Mouse (Mus musculus): ENCODE measurements around the gene Mbd4.
"Not testable (repeated sequence)": the region's sequence is repeated elsewhere in the genome, so short reads cannot be mapped to it uniquely, and the experiment has no call there.

The Mbd4 gene

GRCm38 (mm10) chr6:115853091-115853813 is at the start of gene Mbd4, which contains the start of gene Ift122:
TSS of gene Mbd4 (minus strand) at chr6:115853371.
TSS of gene Ift122 (plus strand) at chr6:115853470.
- DNase-seq (ENCODE audit: low read depth, low spot score): peak; percentile 100

GRCm38 (mm10) chr6:115902545-115902944 is 49.4 kb upstream of the Mbd4 start:
- DNase-seq (ENCODE audit: low read depth, low spot score): no peak

- DNase-seq (ENCODE audit: low read depth, low spot score): no peak
Measured at GRCm38 (mm10) chr6:115901489-115901931, 48.3 kb upstream of the Mbd4 start.

DNA sequence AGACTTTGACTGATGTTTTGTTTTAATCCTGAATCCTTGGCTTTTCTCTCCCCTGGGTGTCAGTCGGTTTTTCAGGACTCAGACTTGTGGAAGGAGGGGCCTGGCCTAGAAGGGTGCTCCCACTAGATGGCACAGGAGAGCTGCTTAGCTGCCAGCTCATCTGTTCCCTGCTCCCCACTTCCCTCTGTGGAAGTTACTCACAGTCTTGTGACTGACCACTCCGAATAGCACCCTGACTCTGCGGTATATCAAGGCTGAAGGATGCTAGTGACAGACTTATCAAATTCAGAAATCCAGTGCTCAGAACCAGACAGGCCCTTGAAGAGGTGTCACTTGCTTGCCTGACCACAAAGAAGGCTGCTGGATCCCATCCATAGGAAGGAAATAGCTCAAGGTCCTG is 47.9 kb upstream of the Mbd4 start:
- DNase-seq (ENCODE audit: low read depth, low spot score): no peak

GRCm38 (mm10) chr6:115897926-115898520 is 44.9 kb upstream of the Mbd4 start:
- no peak for DNase-seq (ENCODE audit: low read depth, low spot score)

- DNase-seq (ENCODE audit: low read depth, low spot score): no peak
Measured at GRCm38 (mm10) chr6:115897117-115897516, 43.9 kb upstream of the Mbd4 start.

DNA sequence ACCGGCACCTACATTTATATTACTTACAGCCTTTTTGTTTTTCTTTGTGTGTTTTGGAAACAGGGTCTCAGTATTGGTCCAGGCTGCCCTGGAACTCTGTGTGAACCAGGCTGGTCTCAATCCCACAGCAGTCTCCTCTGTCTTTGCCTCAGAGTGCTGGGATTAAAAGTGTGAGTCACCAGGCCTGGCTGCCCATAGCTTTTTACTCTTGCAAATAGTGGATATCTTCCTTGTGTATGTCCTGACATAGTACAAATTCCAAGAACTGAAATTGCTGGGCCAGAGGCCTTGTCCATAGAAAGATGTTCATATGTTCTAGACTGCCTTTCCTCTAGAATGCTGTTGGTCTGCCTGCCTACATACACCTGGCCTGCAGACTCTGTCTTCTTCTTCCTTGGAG is 43.2 kb upstream of the Mbd4 start:
- no peak for DNase-seq (ENCODE audit: low read depth, low spot score)

GRCm38 (mm10) chr6:115892363-115892762 is 39.2 kb upstream of the Mbd4 start:
- DNase-seq (ENCODE audit: low read depth, low spot score): no peak

DNA sequence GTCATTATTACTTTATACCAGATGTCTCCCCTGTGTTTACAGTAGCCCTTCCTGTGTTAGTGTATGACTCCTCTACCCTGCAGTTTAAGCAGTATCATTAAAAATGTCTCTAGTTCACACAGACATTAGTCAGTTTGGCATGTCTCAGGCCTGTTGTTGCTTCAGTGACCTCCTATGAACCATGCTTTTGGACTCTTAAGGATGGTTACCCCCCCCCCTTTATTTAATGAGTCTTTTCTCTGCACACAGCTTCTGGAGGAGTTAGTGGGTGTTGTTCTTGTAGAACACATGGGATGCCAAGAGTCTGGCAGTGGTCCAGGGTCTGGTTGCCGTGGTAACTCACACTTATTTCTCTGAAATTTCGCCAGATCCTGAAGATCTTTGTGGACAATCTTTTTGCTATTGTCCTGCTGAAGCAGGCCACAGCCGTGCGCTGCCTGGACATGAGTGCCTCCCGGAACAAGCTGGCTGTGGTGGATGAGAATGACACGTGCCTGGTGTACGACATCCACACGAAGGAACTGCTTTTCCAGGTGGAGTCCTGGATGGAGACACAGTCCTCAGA is 38.4 kb upstream of the Mbd4 start:
- DNase-seq (ENCODE audit: low read depth, low spot score): no peak

DNA sequence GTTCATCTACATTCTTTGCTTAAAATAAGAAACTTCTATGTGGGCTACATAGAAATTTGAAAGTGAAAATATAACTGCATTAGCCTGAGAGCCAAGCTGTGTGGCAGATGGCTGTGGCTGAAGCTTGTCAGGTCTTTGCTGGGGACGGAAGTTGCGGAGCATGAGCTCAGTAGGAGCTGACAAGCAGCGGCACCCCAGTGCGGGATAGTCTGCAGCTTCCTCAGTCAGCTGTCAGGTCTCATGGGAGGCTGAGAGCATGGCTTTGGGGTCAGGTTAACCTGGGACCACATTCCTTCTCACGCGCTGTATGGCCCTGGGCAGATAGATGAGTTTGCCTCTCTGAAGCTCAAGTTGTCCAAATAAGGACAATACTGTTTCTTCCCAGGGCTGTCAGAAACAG is 37.9 kb upstream of the Mbd4 start:
- DNase-seq (ENCODE audit: low read depth, low spot score): no peak

DNA sequence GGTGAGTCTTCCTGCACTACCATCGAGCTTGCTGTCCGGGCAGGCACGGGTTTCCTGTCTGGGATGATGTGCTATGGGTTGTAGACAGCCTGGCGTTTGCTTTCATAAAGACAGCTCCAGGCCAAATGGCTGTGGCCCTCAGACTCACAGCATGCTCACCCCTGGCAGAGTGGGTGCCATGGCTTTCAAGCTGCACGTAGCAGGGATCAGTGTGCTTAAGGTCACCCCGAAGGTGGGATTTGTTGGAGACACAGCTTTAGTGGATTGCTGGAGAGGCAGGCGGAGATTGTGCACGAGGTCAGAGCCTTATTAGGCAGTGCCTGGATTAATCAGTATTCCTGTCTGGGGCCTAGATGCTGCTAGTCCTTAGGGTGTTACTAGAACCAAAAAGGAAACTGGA is 37.4 kb upstream of the Mbd4 start:
- DNase-seq (ENCODE audit: low read depth, low spot score): no peak

DNA sequence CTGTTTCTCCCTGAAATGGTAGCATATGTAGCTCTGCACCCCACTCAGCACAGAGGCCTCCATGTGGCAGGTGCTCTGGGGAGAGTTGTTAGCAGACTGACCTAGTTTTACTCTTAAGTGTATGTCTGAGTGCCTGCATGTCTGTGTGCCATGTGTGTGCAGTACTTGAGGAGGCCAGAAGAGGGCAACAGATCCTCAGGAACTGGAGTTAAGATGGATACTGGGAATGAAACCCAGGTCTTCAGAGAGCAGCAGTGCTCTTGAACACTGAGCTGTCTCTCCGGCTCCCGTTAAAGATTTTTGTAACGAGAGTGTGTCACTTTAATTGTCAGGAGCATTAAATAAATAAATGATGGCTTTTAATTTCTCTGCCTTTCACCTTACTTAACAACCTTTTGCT is 35.1 kb upstream of the Mbd4 start:
- DNase-seq (ENCODE audit: low read depth, low spot score): no peak

DNA sequence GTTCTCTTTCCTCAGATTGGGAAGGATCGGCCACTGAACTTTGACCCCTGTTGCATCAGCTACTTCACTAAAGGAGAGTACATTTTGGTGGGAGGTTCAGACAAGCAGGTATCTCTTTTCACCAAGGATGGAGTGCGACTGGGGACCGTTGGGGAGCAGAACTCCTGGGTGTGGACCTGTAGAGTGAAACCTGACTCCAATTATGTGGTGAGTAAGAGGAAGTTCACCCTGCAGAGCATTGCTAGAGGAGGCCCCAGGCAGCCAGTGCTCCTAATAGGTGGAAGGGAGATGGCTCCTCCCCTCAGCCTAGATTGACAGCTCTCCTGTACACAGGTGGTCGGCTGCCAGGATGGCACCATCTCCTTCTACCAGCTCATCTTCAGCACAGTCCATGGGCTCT is 33.7 kb upstream of the Mbd4 start:
- no peak for DNase-seq (ENCODE audit: low read depth, low spot score)

- DNase-seq (ENCODE audit: low read depth, low spot score): no peak
Measured at GRCm38 (mm10) chr6:115884018-115884417, 30.8 kb upstream of the Mbd4 start.

DNA sequence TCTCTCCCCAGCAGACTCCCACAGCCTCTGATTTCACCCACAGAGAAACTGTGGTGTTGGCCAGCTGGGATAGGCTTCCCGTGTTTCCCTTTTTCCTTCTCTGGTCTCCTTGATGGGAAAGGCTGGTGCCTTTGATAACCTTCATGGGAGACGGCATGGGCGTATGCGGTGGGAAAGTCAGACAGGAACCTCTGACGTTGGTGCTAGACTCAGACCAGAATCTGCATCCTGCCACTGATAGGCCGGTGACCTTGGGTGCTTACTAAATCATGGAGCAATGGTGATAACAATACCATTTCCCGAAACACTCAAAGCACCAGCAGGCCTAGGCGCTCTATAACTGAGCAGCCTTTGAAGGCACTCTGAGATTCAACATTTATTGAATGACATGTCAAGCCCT is 27.6 kb upstream of the Mbd4 start:
- DNase-seq (ENCODE audit: low read depth, low spot score): no peak

GRCm38 (mm10) chr6:115879736-115880135 is 26.6 kb upstream of the Mbd4 start:
- DNase-seq (ENCODE audit: low read depth, low spot score): no peak

GRCm38 (mm10) chr6:115878694-115879093 is 25.5 kb upstream of the Mbd4 start:
- no peak for DNase-seq (ENCODE audit: low read depth, low spot score)

DNA sequence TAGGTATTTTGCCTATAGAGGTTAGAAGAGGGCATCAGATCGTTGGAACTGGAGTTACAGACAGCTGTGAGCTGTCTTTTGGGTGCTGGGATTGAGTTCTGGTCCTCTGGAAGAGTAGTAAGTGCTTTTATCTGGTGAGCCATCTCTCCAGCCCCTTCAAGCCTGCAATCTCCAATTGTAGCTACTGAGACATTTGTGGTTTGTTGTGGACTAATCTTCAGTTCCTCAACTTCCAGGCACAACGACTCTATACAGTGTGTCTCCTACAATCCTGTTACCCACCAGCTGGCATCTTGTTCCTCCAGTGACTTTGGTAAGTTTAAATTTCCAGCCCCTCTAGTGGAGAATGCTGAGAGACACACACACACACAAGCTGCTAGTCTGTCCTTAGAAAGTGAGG is 24.1 kb upstream of the Mbd4 start:
- DNase-seq (ENCODE audit: low read depth, low spot score): no peak

DNA sequence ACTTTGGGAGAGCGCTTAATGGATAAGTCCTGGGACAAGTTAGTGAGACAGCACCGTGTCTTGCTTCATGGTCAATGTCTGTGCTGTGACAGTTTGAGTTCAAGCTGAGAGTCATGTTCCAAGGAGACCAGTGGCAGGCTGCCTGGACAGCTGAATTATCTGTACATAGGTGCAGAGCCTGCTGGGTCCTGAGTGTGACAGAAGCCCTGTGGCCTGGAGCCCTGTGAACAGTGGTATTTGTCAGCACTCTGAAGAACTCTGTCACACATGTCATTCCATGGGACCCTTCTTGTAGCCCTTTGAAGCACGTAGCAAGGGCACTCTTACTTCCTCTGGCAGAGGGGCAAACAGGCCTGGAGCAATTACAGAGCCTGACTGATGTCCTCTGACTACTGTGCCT is 18.1 kb upstream of the Mbd4 start:
- not testable (repeated sequence) for DNase-seq (ENCODE audit: low read depth, low spot score)

GRCm38 (mm10) chr6:115867157-115867556 is 14.0 kb upstream of the Mbd4 start:
- DNase-seq (ENCODE audit: low read depth, low spot score): not testable (repeated sequence)

- DNase-seq (ENCODE audit: low read depth, low spot score): no peak
Measured at GRCm38 (mm10) chr6:115865246-115865645, 12.1 kb upstream of the Mbd4 start.

DNA sequence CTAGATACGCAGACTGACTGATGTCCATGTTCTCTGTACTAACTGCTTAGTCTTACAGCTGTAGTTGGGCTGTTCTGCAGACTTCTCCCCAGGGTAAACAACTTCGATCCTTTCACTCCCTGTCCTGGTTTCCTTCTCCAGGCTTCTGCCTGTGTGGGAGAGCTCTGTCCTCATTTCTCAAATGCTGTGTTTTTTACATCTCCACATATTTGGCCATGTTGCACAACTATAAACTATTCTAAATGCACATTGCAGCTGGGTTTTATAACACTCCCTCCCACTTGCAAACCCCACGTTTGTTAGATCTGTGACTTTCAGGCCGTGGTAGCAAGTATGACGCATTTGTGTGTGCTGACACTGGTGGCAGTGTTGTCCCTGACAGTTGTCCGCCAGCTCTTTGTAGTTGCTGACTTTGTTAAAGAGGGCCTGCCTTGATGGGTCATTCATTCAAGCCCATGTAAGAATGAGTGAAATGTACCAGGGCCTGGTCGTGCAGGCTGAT is 10.2 kb upstream of the Mbd4 start:
- DNase-seq (ENCODE audit: low read depth, low spot score): no peak

DNA sequence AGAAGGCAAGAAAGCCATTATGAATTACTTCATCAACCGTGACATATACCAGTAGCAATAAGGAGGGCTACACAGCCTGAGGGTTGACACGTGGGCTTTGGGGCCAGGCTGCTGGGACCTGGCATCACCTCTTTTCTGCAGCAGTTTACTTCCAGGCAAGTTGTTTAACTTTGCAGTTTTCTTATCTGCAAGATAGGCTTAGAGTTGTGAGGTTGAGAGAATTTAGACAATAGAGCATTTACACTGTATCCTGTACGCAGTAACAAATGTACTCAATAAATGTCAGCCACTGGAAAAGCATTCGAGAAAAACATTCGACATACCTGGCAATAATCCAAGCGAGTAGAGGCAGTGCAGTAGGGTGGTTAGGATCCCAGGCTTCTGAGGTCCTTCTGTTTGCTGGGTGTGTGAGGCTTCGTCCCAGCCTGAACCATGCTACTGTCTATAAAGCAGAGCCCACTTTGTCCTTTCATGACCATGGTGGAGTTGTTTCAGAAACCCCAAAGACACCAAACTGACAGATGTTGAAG is 6.9 kb upstream of the Mbd4 start:
- no peak for DNase-seq (ENCODE audit: low read depth, low spot score)

Data from embryo, embryonic 11.5 days (tissue).